Mouse (Mus musculus) stomach, embryonic 16.5 days (tissue): ENCODE data around the gene Fgd6. TPM values are rescaled to one million over a fixed set of nuclear protein-coding genes. Genes with fewer than 3 reads are reported as not detected.

ENCODE experiments used
- ATAC-seq: fragments of 200-750 bp; cut with Nextera tagmentation; 2 replicates; pipeline ENCODE4 v1.8.0; 2017; ENCODE audit warnings: moderate number of reproducible peaks, moderate TSS enrichment; ENCODE audit not compliant: insufficient read depth, low FRiP score
- H3K27ac ChIP-seq: fragments of 300-500 bp; sonication (generic); 2 replicates; pipeline ENCODE4 v1.5.1; 2014; ENCODE audit warnings: low read length
- H3K27me3 ChIP-seq: fragments of 300-500 bp; sonication (generic); 2 replicates; pipeline ENCODE4 v1.6.1; 2014; ENCODE audit warnings: low read length, control low read depth, mixed read lengths; ENCODE audit not compliant: control insufficient read depth, insufficient read depth
- H3K36me3 ChIP-seq: fragments of 300-500 bp; sonication (generic); 2 replicates; pipeline ENCODE4 v1.6.1; 2014; ENCODE audit warnings: low read length; ENCODE audit not compliant: control insufficient read depth, insufficient read depth
- H3K4me1 ChIP-seq: fragments of 300-500 bp; sonication (generic); 2 replicates; pipeline ENCODE4 v1.6.1; 2014; ENCODE audit warnings: low read length, control low read depth, mixed read lengths; ENCODE audit not compliant: control insufficient read depth, insufficient read depth
- H3K4me2 ChIP-seq: fragments of 300-500 bp; sonication (generic); 2 replicates; pipeline ENCODE4 v1.6.1; 2014; ENCODE audit warnings: low read depth, low read length, mixed read lengths
- H3K4me3 ChIP-seq: fragments of 300-500 bp; sonication (generic); replicated peaks from 2 replicates; pipeline ENCODE4 v1.5.1; 2014; ENCODE audit warnings: mild to moderate bottlenecking, low read length
- H3K9ac ChIP-seq: fragments of 300-500 bp; sonication (generic); 2 replicates; pipeline ENCODE4 v1.6.1; 2014; ENCODE audit warnings: low read length
- H3K9me3 ChIP-seq: fragments of 300-500 bp; sonication (generic); replicated peaks from 2 replicates; pipeline ENCODE4 v1.6.1; 2016; ENCODE audit warnings: low read length, control low read depth; ENCODE audit not compliant: control insufficient read depth
- WGBS: fragments of 180-500 bp; shearing (Covaris S2); extraction: QIAGEN DNeasy Blood & Tissue Kit; methylation state at CpG from one replicate; pipeline ENCODE4 v1.1.7; 2014; 5-methylcytosine and 5-hydroxymethylcytosine counted together
- polyA plus RNA-seq: library from polyadenylated mRNA; unstranded; fragments of >200 nt; fragmentation: Nextera tagmentation; extraction: Ambion mirVana; gene quantifications from 2 replicates; pipeline ENCODE4 v1.2.1, GENCODE M21; 2015

The Fgd6 gene
- polyA plus RNA-seq, 1 experiment from 2014 or later = 3.7 TPM

DNA sequence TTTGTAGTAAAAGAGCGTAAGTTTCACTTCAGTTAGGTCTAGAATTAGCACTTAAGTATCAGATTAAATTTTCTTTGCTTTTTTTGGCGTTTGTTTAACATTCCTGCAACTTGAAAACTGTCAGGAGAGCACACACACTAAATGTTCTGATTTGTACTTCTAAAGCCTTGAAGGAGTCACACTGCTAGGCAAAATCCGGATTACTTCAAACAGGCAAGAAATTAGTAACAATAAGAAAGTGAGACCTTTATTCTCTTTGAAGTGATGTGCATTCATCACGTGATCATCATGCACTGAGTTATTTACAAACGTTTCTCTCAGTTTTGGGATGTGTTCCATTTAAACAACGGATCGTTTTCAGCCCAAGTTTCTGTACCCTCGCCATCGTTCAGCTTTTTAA lies 1.4 kb downstream of the Fgd6 start:
- Histone ChIP-seq H3K4me2 (peak overlapping the region; percentile 77), H3K27ac (no peak overlapping the region), H3K9me3 (no peaks in the 10 kb centered on the region), H3K4me3 (peak overlapping the region; percentile 22; the same call in 1 of the 2 replicates), H3K9ac (no peak overlapping the region), H3K36me3 (no peaks in the 10 kb centered on the region), H3K4me1 (peaks cover 11% of the 10 kb centered on the region), H3K27me3 (no peaks in the 10 kb centered on the region)
- WGBS = 29% methylated on average over 9 of the region's 9 CpGs
- ATAC-seq = no peak

DNA sequence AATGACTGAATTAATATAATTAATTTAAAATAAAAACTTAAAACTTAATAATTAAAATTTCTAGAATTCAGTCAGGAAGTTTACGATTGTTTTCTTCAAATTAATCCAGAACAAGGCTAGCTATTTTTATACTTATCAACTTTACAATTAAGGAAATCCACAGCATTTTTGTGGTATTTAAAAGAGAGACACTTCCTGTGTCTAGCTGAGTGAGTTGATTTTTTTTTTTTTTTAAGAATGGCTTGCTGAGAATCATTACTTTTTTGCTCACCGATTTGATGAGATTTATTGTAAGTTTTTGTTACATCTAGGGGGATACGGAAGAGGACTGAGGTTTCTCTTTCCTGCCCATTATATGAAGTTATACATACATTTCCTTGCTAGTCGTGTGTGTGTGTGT lies 1.8 kb downstream of the Fgd6 start:
- no peak overlapping the region for H3K9ac ChIP-seq
- no peak overlapping the region for H3K4me3 ChIP-seq
- 0 out of 2 replicates have a peak overlapping the region, but pooled peaks have one; percentile 77 for H3K4me2 ChIP-seq
- no peaks in the 10 kb centered on the region for H3K9me3 ChIP-seq
- no peak overlapping the region for H3K27ac ChIP-seq
- ATAC-seq = no peak
- 61% methylated on average over 4 of the region's 4 CpGs for WGBS
- no peaks in the 10 kb centered on the region for H3K27me3 ChIP-seq
- no peaks in the 10 kb centered on the region for H3K36me3 ChIP-seq
- peaks cover 11% of the 10 kb centered on the region for H3K4me1 ChIP-seq

DNA sequence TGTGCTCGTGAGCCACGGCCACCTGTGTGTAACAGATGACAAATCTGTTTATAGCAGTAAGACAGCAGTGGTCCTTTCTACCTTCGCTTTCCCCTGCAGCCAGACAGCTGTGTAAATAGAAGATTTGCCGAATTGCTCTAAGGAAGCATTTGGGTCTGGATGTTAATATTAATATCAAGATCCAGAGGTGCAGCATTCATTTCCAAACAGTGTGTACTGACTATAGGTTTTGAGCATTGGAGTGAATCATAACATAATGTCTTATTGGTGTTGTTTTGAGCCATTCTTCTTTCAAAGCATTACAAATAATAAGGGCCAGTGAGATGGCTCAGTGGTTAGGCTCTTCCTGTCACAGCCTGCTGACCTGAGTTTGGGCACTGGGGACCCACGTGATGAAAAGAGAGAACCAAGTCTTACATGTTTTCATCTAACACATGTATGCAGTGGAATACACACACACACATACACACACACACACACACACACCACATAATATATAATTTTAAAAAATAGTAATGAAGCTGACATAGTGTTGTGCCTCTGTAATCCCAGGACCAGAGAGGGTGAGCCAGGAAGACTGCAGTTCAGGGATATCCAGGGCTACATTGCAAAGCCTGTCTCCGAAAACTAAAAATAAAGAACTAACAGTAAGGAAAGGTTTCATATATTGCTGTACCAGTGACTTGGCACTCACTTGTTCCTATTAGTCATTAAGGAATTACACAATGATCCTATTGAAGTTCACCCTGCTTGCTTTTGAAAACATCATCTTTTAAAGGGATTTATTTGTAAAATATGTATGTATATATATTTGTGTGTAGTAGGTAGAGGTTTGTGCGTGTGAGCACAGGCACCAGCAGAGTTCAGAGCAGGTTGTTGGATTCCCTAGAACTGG lies 2.8 kb downstream of the Fgd6 start:
- no peak overlapping the region for H3K9ac ChIP-seq
- H3K4me1 ChIP-seq = peaks cover 7% of the 10 kb centered on the region
- H3K4me3 ChIP-seq = no peak overlapping the region
- 52% methylated on average over 7 of the region's 7 CpGs for WGBS
- no peaks in the 10 kb centered on the region for H3K27me3 ChIP-seq
- no peaks in the 10 kb centered on the region for H3K36me3 ChIP-seq
- H3K27ac ChIP-seq = no peak overlapping the region
- no peaks in the 10 kb centered on the region for H3K9me3 ChIP-seq
- ATAC-seq = no peak
- H3K4me2 ChIP-seq = 0 out of 2 replicates have a peak overlapping the region, but pooled peaks have one; percentile 3

DNA sequence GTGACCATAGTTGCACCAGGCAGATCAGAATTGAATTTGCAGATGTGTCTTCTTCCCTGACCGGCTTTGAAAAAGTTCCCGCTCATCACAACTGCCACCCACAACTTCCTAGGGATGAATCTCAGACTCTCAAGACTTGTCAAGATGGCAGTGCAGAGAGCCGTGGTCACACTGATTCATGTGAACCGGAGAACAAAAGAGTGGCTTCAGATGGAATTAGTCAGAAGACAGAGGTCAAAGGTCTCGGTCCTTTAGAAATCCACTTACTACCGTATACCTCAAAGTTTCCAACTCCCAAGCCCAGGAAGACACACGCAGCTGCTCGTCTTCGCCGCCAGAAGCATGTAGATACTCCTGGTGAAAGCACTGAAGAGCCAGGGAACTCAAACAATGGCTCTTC lies 8.1 kb downstream of the Fgd6 start:
- WGBS = 77% methylated on average over 10 of the region's 10 CpGs
- H3K9ac ChIP-seq = no peak overlapping the region
- no peak for ATAC-seq
- H3K4me3 ChIP-seq = no peak overlapping the region
- no peaks in the 10 kb centered on the region for H3K36me3 ChIP-seq
- no peaks in the 10 kb centered on the region for H3K9me3 ChIP-seq
- H3K27me3 ChIP-seq = no peaks in the 10 kb centered on the region
- H3K4me2 ChIP-seq = no peak overlapping the region
- peaks cover 11% of the 10 kb centered on the region for H3K4me1 ChIP-seq
- no peak overlapping the region for H3K27ac ChIP-seq

DNA sequence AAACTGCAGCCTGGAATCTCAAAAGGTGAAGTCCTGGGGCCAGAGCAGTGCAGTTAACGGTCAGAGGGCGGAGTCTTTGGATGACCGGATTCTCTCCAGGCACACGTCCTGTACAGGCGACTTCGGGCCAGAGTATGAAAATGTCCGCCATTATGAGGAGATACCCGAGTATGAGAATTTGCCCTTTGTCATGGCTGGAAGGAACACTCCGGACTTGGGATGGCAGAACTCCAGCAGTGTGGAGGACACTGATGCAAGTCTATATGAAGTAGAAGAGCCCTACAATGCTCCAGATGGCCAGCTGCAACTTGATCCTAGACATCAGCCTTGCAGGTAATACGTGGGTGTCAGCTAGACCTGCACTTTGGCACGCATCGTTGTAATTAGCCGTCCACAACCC lies 9.5 kb downstream of the Fgd6 start:
- no peaks in the 10 kb centered on the region for H3K9me3 ChIP-seq
- no peak overlapping the region for H3K4me2 ChIP-seq
- peaks cover 18% of the 10 kb centered on the region for H3K4me1 ChIP-seq
- H3K36me3 ChIP-seq = no peaks in the 10 kb centered on the region
- H3K27ac ChIP-seq = no peak overlapping the region
- 92% methylated on average over 13 of the region's 13 CpGs for whole genome bisulfite sequencing
- no peak overlapping the region for H3K9ac ChIP-seq
- no peak overlapping the region for H3K4me3 ChIP-seq
- no peaks in the 10 kb centered on the region for H3K27me3 ChIP-seq
- ATAC-seq = no peak

DNA sequence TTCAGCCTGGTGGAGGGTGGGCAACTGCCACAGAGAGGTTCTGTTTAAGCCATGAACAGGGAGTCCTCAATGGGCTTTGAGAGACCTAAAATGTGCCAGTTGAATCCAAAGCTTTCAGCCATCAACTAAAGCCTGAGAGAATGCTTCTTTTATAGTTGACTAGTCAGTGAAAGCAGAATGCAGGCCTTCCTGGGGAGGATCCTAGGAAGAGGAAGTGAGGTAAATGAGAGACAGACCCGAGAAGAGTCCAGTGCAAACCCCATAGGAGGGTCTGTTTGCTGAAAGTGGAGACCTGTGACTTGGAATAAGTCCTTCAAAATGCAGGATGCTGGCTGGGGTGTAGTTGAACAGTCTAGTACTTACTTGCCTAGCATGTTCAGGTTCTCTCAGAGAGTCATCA lies 11.2 kb downstream of the Fgd6 start:
- Histone ChIP-seq H3K27me3 (no peaks in the 10 kb centered on the region), H3K4me1 (peaks cover 18% of the 10 kb centered on the region), H3K9me3 (no peaks in the 10 kb centered on the region), H3K4me2 (no peak overlapping the region), H3K4me3 (no peak overlapping the region), H3K27ac (no peak overlapping the region), H3K36me3 (no peaks in the 10 kb centered on the region), H3K9ac (no peak overlapping the region)
- ATAC-seq = no peak
- WGBS = 84% methylated on average over 1 of the region's 1 CpGs

DNA sequence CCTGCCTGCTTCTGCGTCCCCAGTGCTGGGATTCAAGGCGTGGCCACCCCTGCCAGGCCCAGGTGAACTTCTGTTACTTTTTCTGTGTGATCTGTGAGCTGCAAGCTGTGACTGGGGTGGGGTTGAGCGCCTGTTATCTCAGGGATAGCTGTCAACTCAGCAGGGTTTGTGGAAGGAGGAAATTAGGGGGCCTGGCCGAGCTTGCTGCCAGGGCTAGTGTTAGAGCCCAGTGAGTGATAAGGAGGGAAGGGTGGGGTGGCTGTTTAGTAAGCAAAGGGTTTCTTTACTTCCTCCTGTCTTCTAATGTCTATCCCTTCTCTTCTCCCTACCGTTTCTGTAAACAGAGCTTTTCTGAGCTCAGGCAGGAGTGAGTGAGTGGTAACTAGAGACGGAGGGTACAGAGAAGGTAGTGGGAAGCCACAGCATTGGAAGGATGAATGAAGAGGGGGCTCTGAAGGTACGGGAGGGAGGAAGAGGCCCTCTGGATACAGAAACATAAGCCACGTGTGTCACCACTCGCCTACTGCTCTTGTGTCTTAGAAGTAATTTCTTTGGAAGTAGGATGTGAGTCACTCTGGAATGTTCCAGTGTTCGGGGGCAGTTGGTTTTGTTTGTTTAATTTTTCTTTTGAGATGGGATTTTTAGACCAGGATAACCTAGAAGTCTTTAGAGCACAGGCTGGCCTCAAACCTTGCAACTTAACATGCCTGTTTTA lies 12.2 kb downstream of the Fgd6 start:
- Histone ChIP-seq H3K4me2 (no peak overlapping the region), H3K4me1 (peaks cover 18% of the 10 kb centered on the region)
- peak; percentile 77 for ATAC-seq

DNA sequence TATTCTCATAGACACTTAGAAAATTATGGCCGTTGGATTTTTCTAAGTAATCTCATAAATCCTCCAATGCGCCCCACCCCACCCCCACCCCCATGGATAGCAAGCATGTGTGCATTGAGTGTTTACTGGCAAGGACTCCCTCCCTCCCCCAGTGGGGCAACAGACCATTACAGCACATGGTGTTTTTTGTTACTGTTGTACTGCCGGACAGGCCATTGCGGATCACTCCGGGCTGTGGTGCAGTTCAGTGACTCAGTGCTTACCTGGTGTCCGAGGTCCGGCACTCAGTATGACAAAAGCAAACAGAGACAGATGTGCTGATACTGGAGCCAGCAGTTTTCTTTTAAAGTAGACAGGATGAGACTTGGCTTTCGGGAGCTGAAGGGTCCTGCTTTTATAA lies 13.3 kb downstream of the Fgd6 start:
- no peak overlapping the region for H3K9ac ChIP-seq
- no peak overlapping the region for H3K27ac ChIP-seq
- 0 out of 2 replicates have a peak overlapping the region, but pooled peaks have one; percentile 7 for H3K4me2 ChIP-seq
- H3K4me3 ChIP-seq = no peak overlapping the region
- WGBS = 55% methylated on average over 8 of the region's 8 CpGs
- H3K36me3 ChIP-seq = no peaks in the 10 kb centered on the region
- peaks cover 18% of the 10 kb centered on the region for H3K4me1 ChIP-seq
- H3K9me3 ChIP-seq = no peaks in the 10 kb centered on the region
- ATAC-seq = peak; percentile 43; the same call in 1 of the 2 replicates
- no peaks in the 10 kb centered on the region for H3K27me3 ChIP-seq

More for the DNA sequence above, 12.2 kb downstream of the Fgd6 start:
- Histone ChIP-seq H3K27me3 (no peaks in the 10 kb centered on the region), H3K9me3 (no peaks in the 10 kb centered on the region), H3K27ac (peak overlapping the region; percentile 57), H3K9ac (no peak overlapping the region; the same call in 1 of the 2 replicates), H3K4me3 (no peak overlapping the region), H3K36me3 (no peaks in the 10 kb centered on the region)
- WGBS = 45% methylated on average over 10 of the region's 10 CpGs

DNA sequence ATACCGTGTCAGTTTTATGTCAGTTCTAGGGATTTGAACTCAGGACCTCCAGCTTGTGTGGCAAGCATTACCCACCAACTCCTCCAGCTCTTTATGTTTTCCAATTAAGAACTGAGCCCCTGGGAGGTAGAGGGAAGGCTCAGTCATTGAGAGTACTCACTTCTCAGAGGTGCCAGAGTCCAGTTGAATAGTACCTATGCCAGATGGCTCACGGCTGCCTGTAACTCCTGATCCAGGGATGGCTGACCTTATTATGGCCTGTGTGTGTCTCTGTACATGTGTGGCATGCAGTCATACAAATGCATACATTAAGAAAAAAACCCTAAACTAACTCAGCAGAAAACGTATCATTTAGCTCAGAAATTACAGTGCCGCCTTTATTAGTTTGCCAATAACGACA lies 14.9 kb downstream of the Fgd6 start:
- Histone ChIP-seq H3K27ac (no peak overlapping the region), H3K36me3 (no peaks in the 10 kb centered on the region), H3K27me3 (no peaks in the 10 kb centered on the region), H3K9ac (no peak overlapping the region), H3K4me2 (no peak overlapping the region), H3K4me3 (no peak overlapping the region), H3K9me3 (no peaks in the 10 kb centered on the region), H3K4me1 (peaks cover 18% of the 10 kb centered on the region)
- WGBS = 96% methylated on average over 5 of the region's 5 CpGs
- no peak for ATAC-seq
